Mouse (Mus musculus) thymus, adult 2 months (tissue): ENCODE measurements around the gene Camsap1. TPM values are rescaled to one million over a fixed set of nuclear protein-coding genes. Genes with fewer than 3 reads are reported as not detected.

Experiments
- DNase-seq: peaks from one replicate; pipeline ENCODE4 v3.0.0; 2021
- H3K27ac ChIP-seq: fragments of 200-500 bp; 2 replicates; pipeline ENCODE4 v1.5.1; 2012; ENCODE audit warnings: low read length, control low read depth; ENCODE audit not compliant: control insufficient read depth, insufficient read depth
- H3K27me3 ChIP-seq: fragments of 200-500 bp; 2 replicates; pipeline ENCODE4 v1.6.1; 2012; ENCODE audit warnings: mild to moderate bottlenecking, low read length, moderate library complexity, mixed read lengths; ENCODE audit not compliant: control insufficient read depth, insufficient read depth
- H3K36me3 ChIP-seq: fragments of 200-500 bp; 2 replicates; pipeline ENCODE4 v1.6.1; 2012; ENCODE audit warnings: mild to moderate bottlenecking, low read length, moderate library complexity; ENCODE audit not compliant: control insufficient read depth, insufficient read depth
- H3K4me1 ChIP-seq: fragments of 200-500 bp; replicated peaks from 2 replicates; pipeline ENCODE4 v1.6.1; 2012; ENCODE audit warnings: low read length; ENCODE audit not compliant: control insufficient read depth, insufficient read depth
- H3K4me3 ChIP-seq: fragments of 200-500 bp; 2 replicates; pipeline ENCODE4 v1.5.1; 2012; ENCODE audit warnings: mild to moderate bottlenecking, low read length, control low read depth, moderate library complexity; ENCODE audit not compliant: control insufficient read depth, insufficient read depth
- CTCF ChIP-seq: fragments of 200-500 bp; IDR thresholded peaks from 2 replicates; pipeline ENCODE4 v1.5.1; 2012; ENCODE audit warnings: mild to moderate bottlenecking, control low read depth, low read length, moderate library complexity, borderline replicate concordance; ENCODE audit not compliant: control insufficient read depth, poor library complexity, insufficient read depth; ENCODE audit errors: extremely low read depth
- POLR2A ChIP-seq: fragments of 200-500 bp; IDR thresholded peaks from 2 replicates; pipeline ENCODE4 v1.6.1; 2012; ENCODE audit warnings: mild to moderate bottlenecking, low read length, control low read depth, moderate library complexity; ENCODE audit not compliant: control insufficient read depth, poor library complexity, insufficient read depth; ENCODE audit errors: extremely low read depth
- WGBS: fragments of 180-500 bp; shearing (Covaris S2); methylation state at CpG from one replicate; pipeline ENCODE4 v1.1.7; 2018; 5-methylcytosine and 5-hydroxymethylcytosine counted together
- polyA plus RNA-seq: library from polyadenylated mRNA; depleted of rRNA; stranded (reverse); fragments of >200 nt; gene quantifications from 2 replicates; pipeline ENCODE4 v1.2.3, GENCODE M21; 2012

Gene Camsap1
- polyA plus RNA-seq, 1 experiment: 20.7 TPM

GRCm38 (mm10) chr2:25982426-25983091 is 523 bp downstream of the Camsap1 start:
- TF ChIP-seq POLR2A (no peak), CTCF (no peak)
- Histone ChIP-seq H3K27ac (no peak overlapping the region), H3K4me3 (peak overlapping the region; percentile 76), H3K27me3 (no peaks in the 10 kb centered on the region), H3K4me1 (peaks cover 12% of the 10 kb centered on the region), H3K36me3 (no peaks in the 10 kb centered on the region)
- peak; percentile 34 for DNase-seq
- 1% methylated on average over 76 of the region's 76 CpGs for WGBS

DNA sequence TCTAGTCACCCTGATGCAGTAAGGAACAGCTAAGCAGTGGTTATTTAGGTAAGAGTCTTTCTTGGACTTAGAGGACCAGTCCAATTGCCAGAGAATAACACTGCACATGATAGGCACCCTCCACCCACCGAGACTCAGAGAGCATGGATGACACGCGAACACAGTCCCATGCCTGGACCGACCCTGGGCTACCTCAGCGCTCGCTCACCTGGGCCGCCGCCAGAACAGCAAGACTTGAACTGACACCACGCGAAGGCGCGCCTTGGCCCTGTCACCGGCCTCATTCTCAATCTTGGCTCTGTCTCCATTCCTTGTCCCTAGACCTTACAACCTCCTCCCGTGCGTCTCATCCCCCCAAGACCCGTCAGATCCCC is 1.0 kb downstream of the Camsap1 start:
- no peaks in the 10 kb centered on the region for H3K36me3 ChIP-seq
- H3K27ac ChIP-seq: no peak overlapping the region
- no peak for TF ChIP-seq POLR2A
- no peak for TF ChIP-seq CTCF
- WGBS: 4% methylated on average over 16 of the region's 16 CpGs
- H3K4me3 ChIP-seq: peak overlapping the region; percentile 76
- peaks cover 12% of the 10 kb centered on the region for H3K4me1 ChIP-seq
- peak; percentile 18 for DNase-seq
- no peaks in the 10 kb centered on the region for H3K27me3 ChIP-seq

GRCm38 (mm10) chr2:25978997-25979396 is 4.1 kb downstream of the Camsap1 start:
- no peak for DNase-seq
- H3K27me3 ChIP-seq: no peaks in the 10 kb centered on the region
- no peak overlapping the region for H3K27ac ChIP-seq
- no peak overlapping the region for H3K4me3 ChIP-seq
- 89% methylated on average over 4 of the region's 4 CpGs for WGBS
- peaks cover 11% of the 10 kb centered on the region for H3K4me1 ChIP-seq
- H3K36me3 ChIP-seq: no peaks in the 10 kb centered on the region
- TF ChIP-seq POLR2A (no peak), CTCF (no peak)

- no peak for DNase-seq
- H3K27me3 ChIP-seq: no peaks in the 10 kb centered on the region
- WGBS: 84% methylated on average over 7 of the region's 7 CpGs
Measured at GRCm38 (mm10) chr2:25977587-25978239, 5.4 kb downstream of the Camsap1 start.

GRCm38 (mm10) chr2:25975141-25975770 is 7.8 kb downstream of the Camsap1 start:
- H3K4me1 ChIP-seq: peaks cover 2% of the 10 kb centered on the region; the same call in 1 of the 2 replicates
- 87% methylated on average over 4 of the region's 4 CpGs for WGBS
- TF ChIP-seq CTCF (no peak), POLR2A (no peak)

More at GRCm38 (mm10) chr2:25977587-25978239, 5.4 kb downstream of the Camsap1 start:
- no peak for TF ChIP-seq CTCF
- TF ChIP-seq POLR2A: no peak
- Histone ChIP-seq H3K4me3 (no peak overlapping the region), H3K27ac (no peak overlapping the region), H3K36me3 (no peaks in the 10 kb centered on the region), H3K4me1 (peaks cover 8% of the 10 kb centered on the region)

DNA sequence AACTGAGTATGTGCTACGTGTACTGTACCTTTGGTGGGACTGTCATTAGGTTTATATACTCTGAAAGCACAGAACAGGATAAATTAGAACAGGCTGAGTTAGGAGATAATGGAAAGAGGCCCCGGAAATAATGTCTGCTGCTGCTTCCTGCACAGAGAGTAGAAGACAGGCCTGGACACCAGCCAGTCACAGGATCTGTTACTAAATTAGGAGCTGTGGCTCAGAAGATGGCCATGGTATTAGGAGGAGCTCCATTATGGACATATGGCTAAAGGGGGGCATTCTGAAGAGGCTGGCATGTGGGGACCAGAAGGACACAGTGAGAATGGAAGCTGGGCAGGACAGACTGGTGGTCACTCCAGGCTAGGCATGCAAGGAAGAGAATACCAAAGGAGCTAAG is 12.7 kb downstream of the Camsap1 start:
- TF ChIP-seq CTCF (no peak), POLR2A (no peak)
- DNase-seq: no peak
- 66% methylated on average over 2 of the region's 2 CpGs for WGBS
- H3K36me3 ChIP-seq: peaks cover 7% of the 10 kb centered on the region; the same call in 1 of the 2 replicates
- no peak overlapping the region for H3K27ac ChIP-seq
- H3K4me3 ChIP-seq: no peak overlapping the region
- H3K4me1 ChIP-seq: peaks cover 2% of the 10 kb centered on the region; the same call in 1 of the 2 replicates
- no peaks in the 10 kb centered on the region for H3K27me3 ChIP-seq

More at GRCm38 (mm10) chr2:25975141-25975770, 7.8 kb downstream of the Camsap1 start:
- no peaks in the 10 kb centered on the region for H3K27me3 ChIP-seq
- no peaks in the 10 kb centered on the region for H3K36me3 ChIP-seq
- H3K4me3 ChIP-seq: no peak overlapping the region
- H3K27ac ChIP-seq: no peak overlapping the region
- DNase-seq: no peak
